Mouse (Mus musculus) 416B (cell line): ENCODE results near the gene Gsk3a.

ENCODE experiments used
- DNase-seq: peaks from one replicate; pipeline ENCODE4 v3.0.0; 2011; ENCODE audit warnings: low read depth

Gsk3a gene

DNA sequence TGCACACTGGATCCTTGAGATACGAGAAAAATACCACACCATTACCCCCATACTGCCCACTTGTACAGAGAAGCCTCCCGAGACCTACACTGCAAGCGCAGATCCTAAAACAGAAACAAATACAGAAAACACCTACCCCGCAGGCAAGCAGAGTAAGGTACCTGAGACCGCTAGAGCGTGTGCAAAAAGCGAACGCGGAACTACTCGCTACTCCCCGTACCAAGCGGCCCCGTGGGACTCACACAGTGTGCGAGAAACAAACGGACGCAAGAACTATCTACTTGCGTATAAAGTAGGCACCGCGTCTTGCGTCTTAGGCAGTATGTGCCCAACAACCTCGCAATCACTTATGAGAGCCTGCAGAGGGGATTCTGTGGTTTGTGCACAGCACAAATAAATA lies 55.8 kb downstream of the Gsk3a start:
- DNase-seq: no peak

DNA sequence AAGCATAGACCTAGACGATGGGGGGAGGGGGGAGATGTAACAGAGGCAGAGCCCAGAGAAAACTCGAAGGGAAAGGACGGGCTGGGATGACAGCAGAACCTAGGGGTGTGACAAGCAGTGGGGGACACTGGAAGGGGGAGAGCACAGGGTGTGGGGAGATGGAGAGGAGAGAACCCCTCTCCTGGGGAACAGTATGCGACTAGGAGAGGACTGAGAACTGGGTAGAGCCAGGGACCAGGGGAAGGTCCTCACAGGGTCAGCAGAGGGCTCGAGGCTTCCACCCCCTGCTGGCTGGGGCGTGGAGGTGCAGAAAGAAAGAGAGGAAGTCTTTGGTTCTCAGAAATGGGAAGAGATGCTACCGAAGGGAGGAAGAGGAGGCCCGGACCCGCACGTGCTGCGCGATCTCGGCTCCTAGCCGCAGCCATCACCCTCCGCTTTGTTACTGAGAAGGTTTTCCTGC lies 56.3 kb downstream of the Gsk3a start:
- DNase-seq: peak; percentile 75

DNA sequence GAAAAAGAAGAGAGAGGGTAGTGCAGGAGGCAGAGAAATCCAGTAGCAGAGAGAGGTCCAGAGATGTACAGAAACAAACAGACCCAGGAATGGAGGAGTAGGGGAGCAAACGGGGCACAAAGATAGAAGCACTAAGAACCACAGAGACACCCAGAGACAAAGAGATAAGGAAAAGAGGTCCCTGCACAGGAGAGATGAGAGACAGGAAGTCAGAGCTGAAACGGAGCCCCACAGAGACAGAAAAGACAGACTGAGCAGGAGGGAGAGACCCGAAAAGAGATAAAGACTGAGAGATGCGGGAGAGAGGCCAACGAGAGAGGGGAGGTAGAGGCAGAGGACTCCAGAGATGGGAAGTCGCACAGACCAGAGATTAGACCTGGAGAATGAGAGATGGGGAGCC lies 57.1 kb downstream of the Gsk3a start:
- DNase-seq: no peak

DNA sequence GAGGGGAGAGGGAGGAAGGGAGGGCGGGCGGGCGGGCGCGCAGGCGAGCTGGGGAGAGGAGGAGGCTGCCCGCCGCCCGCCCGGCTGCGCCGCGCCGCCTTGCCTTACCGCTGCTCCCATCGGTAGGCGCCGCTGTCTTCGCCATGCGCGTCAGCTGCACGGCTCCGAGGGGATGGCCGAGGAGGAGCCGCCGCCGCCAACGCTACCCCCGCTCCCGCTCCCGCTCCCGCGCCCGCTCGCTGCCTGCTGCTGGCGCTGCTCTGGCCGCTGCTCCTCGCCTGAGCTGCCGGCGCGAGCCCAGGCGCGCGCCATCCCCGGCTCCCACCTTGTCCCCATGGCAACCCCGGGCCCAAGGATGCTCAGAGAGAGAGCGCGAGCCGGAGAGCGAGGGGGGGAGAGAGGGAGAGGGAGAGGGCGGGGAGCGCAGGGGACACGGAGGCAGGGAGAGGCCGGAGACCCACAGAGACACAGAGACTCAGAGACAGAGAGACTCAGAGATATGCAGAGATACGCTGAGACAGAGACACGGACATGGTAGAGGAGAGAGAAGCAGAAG lies 58.0 kb downstream of the Gsk3a start, which contains the start of gene Pou2f2:
TSS of gene Pou2f2 (minus strand) at position 121 of the 556 bp plus-strand sequence.
- no peak for DNase-seq

DNA sequence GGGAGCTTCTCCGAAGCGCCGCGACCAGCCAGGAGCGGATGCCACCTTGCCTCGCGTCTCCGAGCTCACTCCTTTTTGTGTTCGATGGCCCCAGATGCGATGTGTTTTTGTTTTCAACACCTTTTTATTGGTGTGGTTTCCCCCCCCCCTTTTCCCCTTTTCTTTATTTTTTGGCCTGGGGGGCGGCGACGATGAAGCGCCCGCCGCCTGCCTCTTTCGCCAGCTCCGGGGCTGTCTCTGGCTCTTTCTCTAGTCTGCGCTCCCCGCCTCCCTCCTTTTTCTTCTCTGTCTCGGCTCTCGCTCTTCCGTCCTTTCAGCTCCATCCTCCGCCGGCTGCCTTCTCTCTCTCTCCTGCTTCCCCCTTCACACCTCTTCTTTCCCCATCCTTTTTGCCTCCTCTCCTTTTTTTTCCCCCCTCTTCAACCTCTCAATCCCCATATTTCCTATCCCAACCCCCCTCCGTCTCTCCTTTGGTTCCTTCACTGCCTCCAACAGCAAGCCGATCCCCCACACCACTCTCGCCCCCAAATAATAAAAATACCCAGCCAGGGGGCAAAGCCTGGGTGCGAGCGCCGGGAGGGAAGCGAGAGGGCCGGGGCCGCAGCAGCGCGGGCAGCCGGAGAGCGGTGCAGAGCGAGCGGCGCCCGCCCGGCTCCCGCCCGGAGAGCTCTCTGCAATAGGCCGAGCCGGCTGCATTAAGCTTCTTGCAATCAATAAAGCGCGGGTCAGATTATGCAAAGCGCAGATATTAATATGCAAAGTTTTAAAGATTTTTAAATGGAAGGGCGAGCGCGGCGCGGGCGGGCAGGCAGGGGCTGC lies 58.7 kb downstream of the Gsk3a start:
- DNase-seq: no peak

DNA sequence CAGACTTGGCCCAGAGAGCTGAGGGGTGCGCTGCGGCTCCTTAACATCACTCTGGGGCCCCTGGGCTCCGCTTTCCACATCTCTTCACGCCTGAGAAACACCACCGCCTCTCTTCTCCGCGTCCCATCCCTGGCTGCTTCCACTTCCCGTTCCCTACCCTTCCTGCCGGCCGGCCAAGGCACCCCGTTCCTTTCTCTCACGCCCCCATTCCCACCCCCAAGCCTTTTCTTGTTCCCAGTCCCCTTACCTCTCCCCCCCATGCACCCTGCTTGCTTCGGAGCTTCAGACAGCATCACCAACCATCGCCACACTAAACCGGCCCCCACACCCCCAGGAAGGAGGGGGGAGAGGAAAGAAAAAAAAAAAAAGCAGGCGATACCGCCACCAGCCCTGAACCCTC lies 59.3 kb downstream of the Gsk3a start:
- no peak for DNase-seq
